Mouse (Mus musculus) E14TG2a.4 (cell line): ENCODE measurements around the gene Vgll4.

Experiments used
- CTCF ChIP-seq: conservative IDR thresholded peaks from 2 replicates; pipeline ENCODE4 v1.5.1; 2014; ENCODE audit warnings: low read length
- POU5F1 ChIP-seq: IDR thresholded peaks from 2 replicates; pipeline ENCODE4 v1.6.1; 2014; ENCODE audit warnings: low read length, borderline replicate concordance

DNA sequence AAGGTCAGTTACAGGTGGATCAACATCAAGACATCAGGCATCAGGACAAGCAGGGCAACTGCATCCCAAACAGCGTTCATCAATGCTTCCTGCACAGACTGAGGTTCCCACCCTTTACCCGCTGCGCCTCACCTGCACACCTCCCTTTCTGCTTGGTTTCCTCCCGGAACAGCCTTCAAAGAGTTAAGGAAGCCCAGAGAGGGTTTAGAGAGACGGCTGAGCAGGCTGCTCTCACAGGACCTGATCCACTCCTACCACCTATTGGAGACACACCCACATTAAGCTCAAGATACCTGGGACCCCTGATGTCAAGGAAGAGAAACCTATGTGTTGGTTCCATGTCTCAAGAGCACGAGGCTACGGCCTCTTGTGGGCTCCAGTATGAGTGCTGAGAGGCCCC, 60.0 kb downstream of the Vgll4 start:
- TF ChIP-seq CTCF (no peak), POU5F1 (no peak)
